Mouse (Mus musculus) thymus, adult 2 months (tissue): ENCODE data around the gene Rab11fip2. TPM values are rescaled to one million over a fixed set of nuclear protein-coding genes. Genes with fewer than 3 reads are reported as not detected.

Experiments
- DNase-seq: peaks from one replicate; pipeline ENCODE4 v3.0.0; 2021
- H3K27ac ChIP-seq: fragments of 200-500 bp; 2 replicates; pipeline ENCODE4 v1.5.1; 2012; ENCODE audit warnings: low read length, control low read depth; ENCODE audit not compliant: control insufficient read depth, insufficient read depth
- H3K27me3 ChIP-seq: fragments of 200-500 bp; 2 replicates; pipeline ENCODE4 v1.6.1; 2012; ENCODE audit warnings: mild to moderate bottlenecking, low read length, moderate library complexity, mixed read lengths; ENCODE audit not compliant: control insufficient read depth, insufficient read depth
- H3K36me3 ChIP-seq: fragments of 200-500 bp; 2 replicates; pipeline ENCODE4 v1.6.1; 2012; ENCODE audit warnings: mild to moderate bottlenecking, low read length, moderate library complexity; ENCODE audit not compliant: control insufficient read depth, insufficient read depth
- H3K4me1 ChIP-seq: fragments of 200-500 bp; replicated peaks from 2 replicates; pipeline ENCODE4 v1.6.1; 2012; ENCODE audit warnings: low read length; ENCODE audit not compliant: control insufficient read depth, insufficient read depth
- H3K4me3 ChIP-seq: fragments of 200-500 bp; 2 replicates; pipeline ENCODE4 v1.5.1; 2012; ENCODE audit warnings: mild to moderate bottlenecking, low read length, control low read depth, moderate library complexity; ENCODE audit not compliant: control insufficient read depth, insufficient read depth
- CTCF ChIP-seq: fragments of 200-500 bp; IDR thresholded peaks from 2 replicates; pipeline ENCODE4 v1.5.1; 2012; ENCODE audit warnings: mild to moderate bottlenecking, control low read depth, low read length, moderate library complexity, borderline replicate concordance; ENCODE audit not compliant: control insufficient read depth, poor library complexity, insufficient read depth; ENCODE audit errors: extremely low read depth
- POLR2A ChIP-seq: fragments of 200-500 bp; IDR thresholded peaks from 2 replicates; pipeline ENCODE4 v1.6.1; 2012; ENCODE audit warnings: mild to moderate bottlenecking, low read length, control low read depth, moderate library complexity; ENCODE audit not compliant: control insufficient read depth, poor library complexity, insufficient read depth; ENCODE audit errors: extremely low read depth
- WGBS: fragments of 180-500 bp; shearing (Covaris S2); methylation state at CpG from one replicate; pipeline ENCODE4 v1.1.7; 2018; 5-methylcytosine and 5-hydroxymethylcytosine counted together
- polyA plus RNA-seq: library from polyadenylated mRNA; depleted of rRNA; stranded (reverse); fragments of >200 nt; gene quantifications from 2 replicates; pipeline ENCODE4 v1.2.3, GENCODE M21; 2012; rRNA removed

Gene Rab11fip2
- polyA plus RNA-seq: 2.5 and 2.8 TPM in 2 replicates

DNA sequence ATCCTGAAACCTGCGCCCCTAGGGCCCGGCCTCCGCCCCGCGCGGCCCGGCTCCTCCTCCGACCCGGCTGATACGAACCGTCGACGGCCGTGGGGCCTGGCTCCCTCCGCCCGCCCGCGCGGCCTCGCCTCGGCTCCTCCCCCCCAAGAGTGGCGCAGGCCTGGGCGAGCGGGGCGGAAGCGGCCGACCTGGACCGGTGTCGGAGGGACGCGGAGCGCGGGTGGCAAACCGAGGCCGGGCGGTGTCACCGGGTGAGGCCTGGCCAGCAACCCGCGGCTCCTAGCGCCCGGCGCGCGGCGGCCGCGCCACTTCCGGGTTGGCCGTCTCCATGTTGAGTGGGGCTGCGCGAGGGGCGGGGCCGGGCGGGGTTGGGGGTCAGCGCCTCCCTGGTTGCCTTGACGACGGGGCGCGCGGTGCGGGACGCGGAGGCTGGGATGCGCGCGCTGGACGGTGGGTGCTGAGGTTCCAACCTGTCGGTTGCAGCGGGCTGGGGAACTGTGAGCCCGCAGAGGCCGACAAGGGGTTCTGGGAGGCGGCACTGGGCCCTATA, at the start of gene Rab11fip2:
Gene Rab11fip2 (minus strand): TSS at position 333 of the 550 bp plus-strand sequence.
- peak within 1 kb of the TSS; percentile 95 for H3K4me3 ChIP-seq
- H3K27ac ChIP-seq: 0 out of 2 replicates have a peak within 1 kb of the TSS, but pooled peaks have one; percentile 20
- DNase-seq: peak; percentile 81
- peaks cover 8% of the 10 kb centered on the region for H3K4me1 ChIP-seq
- TF ChIP-seq CTCF (no peak), POLR2A (peak; percentile 95)
- no peaks in the 10 kb centered on the region for H3K27me3 ChIP-seq
- no peaks in the 10 kb centered on the region for H3K36me3 ChIP-seq
- under 1% methylated on average over 72 of the region's 72 CpGs for WGBS

DNA sequence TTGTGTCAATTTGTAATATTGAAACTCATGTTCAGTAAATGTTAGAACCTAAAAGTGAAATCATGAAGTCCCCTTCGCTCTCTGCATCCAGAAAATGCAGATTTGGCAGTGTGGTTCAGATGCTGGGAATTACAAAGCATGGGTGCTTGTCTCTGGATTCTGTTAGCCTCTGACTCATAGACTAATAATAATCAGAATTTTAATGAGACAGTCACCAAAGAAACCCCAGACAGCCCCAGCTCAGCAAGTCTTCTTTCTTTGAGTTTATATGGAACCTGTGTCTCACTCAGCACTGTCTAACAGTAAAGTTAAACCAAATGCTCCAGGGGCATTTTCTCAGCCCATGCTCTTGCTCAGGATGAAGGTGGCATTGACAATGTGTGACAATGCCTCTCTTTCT, 38.1 kb upstream of the Rab11fip2 start:
- H3K4me1 ChIP-seq: no peaks in the 10 kb centered on the region
- no peaks in the 10 kb centered on the region for H3K27me3 ChIP-seq
- WGBS: 96% methylated on average over 1 of the region's 1 CpGs
- TF ChIP-seq POLR2A (no peak), CTCF (no peak)
- no peak for DNase-seq
- no peaks in the 10 kb centered on the region for H3K36me3 ChIP-seq
- H3K4me3 ChIP-seq: no peak overlapping the region
- H3K27ac ChIP-seq: no peak overlapping the region

DNA sequence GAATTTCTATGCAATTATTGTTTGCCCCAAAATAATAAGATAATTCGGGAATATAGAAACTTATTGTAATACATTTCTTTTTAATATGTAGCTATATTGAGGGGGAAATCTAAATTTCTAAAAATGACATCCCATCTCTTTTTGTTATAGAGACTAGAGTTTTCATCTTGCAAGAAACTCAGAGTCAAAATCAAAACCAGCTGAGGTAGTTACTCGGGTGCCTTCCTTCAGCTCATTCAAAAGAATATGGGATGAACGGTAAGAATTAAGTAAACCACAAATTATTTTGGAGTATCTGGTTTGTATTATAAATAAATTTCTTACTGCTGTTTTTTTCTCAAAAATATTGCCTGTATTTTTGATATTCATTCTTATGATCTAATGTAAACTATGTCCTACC, 11.5 kb upstream of the Rab11fip2 start:
- TF ChIP-seq CTCF: no peak
- TF ChIP-seq POLR2A: no peak
- H3K36me3 ChIP-seq: no peaks in the 10 kb centered on the region
- 91% methylated on average over 3 of the region's 3 CpGs for WGBS
- H3K27me3 ChIP-seq: no peaks in the 10 kb centered on the region
- H3K27ac ChIP-seq: no peak overlapping the region
- H3K4me3 ChIP-seq: no peak overlapping the region
- no peaks in the 10 kb centered on the region for H3K4me1 ChIP-seq
- no peak for DNase-seq

GRCm38 (mm10) chr19:59949731-59950130, 6.3 kb upstream of the Rab11fip2 start:
- no peak overlapping the region for H3K27ac ChIP-seq
- H3K4me1 ChIP-seq: no peaks in the 10 kb centered on the region
- no peaks in the 10 kb centered on the region for H3K27me3 ChIP-seq
- no peak for DNase-seq
- no peak overlapping the region for H3K4me3 ChIP-seq
- no peaks in the 10 kb centered on the region for H3K36me3 ChIP-seq
- TF ChIP-seq CTCF: no peak
- no peak for TF ChIP-seq POLR2A
- 96% methylated on average over 5 of the region's 5 CpGs for WGBS

- Histone ChIP-seq H3K4me3 (peak overlapping the region; percentile 95), H3K27ac (0 out of 2 replicates have a peak overlapping the region, but pooled peaks have one; percentile 20), H3K36me3 (no peaks in the 10 kb centered on the region), H3K4me1 (peaks cover 8% of the 10 kb centered on the region), H3K27me3 (no peaks in the 10 kb centered on the region)
- 4% methylated on average over 26 of the region's 27 CpGs for WGBS
- no peak for TF ChIP-seq POLR2A
- TF ChIP-seq CTCF: no peak
- no peak for DNase-seq
These were observed 635 bp downstream of the Rab11fip2 start for GRCm38 (mm10) chr19:59942716-59943321.

DNA sequence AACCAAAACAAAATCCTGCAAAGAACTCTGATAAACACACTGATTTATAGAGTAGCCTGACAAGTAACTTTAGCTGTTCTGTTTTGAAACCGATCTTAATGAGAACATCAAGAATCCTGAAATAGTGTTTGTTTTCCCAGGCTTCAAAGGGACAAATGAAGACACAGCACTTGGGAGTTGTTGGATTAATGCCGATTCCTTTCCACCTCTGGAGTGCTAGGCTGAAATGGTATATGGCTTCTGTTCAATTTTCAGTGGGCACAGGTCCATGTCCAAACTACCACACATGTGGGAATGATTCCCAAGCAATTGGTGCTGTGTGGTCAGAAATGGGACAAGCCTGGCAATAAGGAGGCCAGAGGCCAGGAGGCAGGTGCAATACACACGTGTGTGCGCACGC, 3.7 kb downstream of the Rab11fip2 start:
- Histone ChIP-seq H3K27me3 (no peaks in the 10 kb centered on the region), H3K4me3 (no peak overlapping the region), H3K27ac (no peak overlapping the region), H3K4me1 (peaks cover 8% of the 10 kb centered on the region), H3K36me3 (no peaks in the 10 kb centered on the region)
- WGBS: 96% methylated on average over 5 of the region's 5 CpGs
- DNase-seq: no peak
- TF ChIP-seq CTCF (no peak), POLR2A (no peak)
